Mouse (Mus musculus): Measurements from ENCODE around the gene Pkd1.

GRCm38 (mm10) chr17:24558600-24559099 is 9.0 kb downstream of the Pkd1 start:
- TF ChIP-seq POLR2A (IDR thresholded peaks at IDR 0.05; ENCODE audit: insufficient read depth, low read length): no peak
- no peak for TF ChIP-seq EP300 (IDR thresholded peaks at IDR 0.05; ENCODE audit: insufficient read depth, low read depth, low read length)
